Mouse (Mus musculus): ENCODE data around the gene Hapln3. TPM values are rescaled to one million over a fixed set of nuclear protein-coding genes. Genes with fewer than 3 reads are reported as not detected.

Gene Hapln3
- 2.9 and 3.7 TPM in 2 replicates for polyA plus RNA-seq (2014; fragmentation: Nextera tagmentation; extraction: Ambion mirVana)

GRCm38 (mm10) chr7:79130843-79131444, at the start of gene Hapln3:
Hapln3 (minus strand) TSS chr7:79131018.
- TF ChIP-seq CTCF (IDR thresholded peaks at IDR 0.05; ENCODE audit: low read depth): no peak
- Histone ChIP-seq H3K4me3 (ENCODE audit: low read depth, low read length) (peak within 1 kb of the TSS; percentile 29), H3K9ac (peak within 1 kb of the TSS; percentile 30; the same call in 1 of the 2 replicates), H3K27ac (ENCODE audit: low read depth) (no peak within 1 kb of the TSS), H3K4me1 (ENCODE audit: insufficient read depth) (0 out of 2 replicates have a peak, but pooled peaks cover 5% of the 10 kb centered on the region), H3K36me3 (ENCODE audit: insufficient read depth) (peaks cover 27% of the 10 kb centered on the region), H3K27me3 (ENCODE audit: insufficient read depth, low read length) (peaks cover 7% of the 10 kb centered on the region; the same call in 1 of the 2 replicates), H3K4me2 (peak within 1 kb of the TSS; percentile 62), H3K9me3 (ENCODE audit: low read depth, low read length) (no peaks in the 10 kb centered on the region)
- DNase-seq (peak; percentile 71), ATAC-seq (ENCODE audit: insufficient read depth) (peak; percentile 64; the same call in 1 of the 2 replicates)
- 3% methylated on average over 19 of the region's 19 CpGs for WGBS

- no peak for ATAC-seq (ENCODE audit: insufficient read depth)
- 63% methylated on average over 3 of the region's 3 CpGs for WGBS
These were observed 43.0 kb upstream of the Hapln3 start for GRCm38 (mm10) chr7:79173800-79174199.

GRCm38 (mm10) chr7:79171782-79172181, 41.0 kb upstream of the Hapln3 start:
- Histone ChIP-seq H3K36me3 (ENCODE audit: insufficient read depth) (no peaks in the 10 kb centered on the region), H3K27ac (ENCODE audit: low read depth) (no peak overlapping the region), H3K9me3 (ENCODE audit: low read depth, low read length) (no peaks in the 10 kb centered on the region), H3K4me1 (ENCODE audit: insufficient read depth) (no peaks in the 10 kb centered on the region), H3K4me3 (ENCODE audit: low read depth, low read length) (no peak overlapping the region), H3K27me3 (ENCODE audit: insufficient read depth, low read length) (no peaks in the 10 kb centered on the region), H3K9ac (no peak overlapping the region), H3K4me2 (no peak overlapping the region)
- TF ChIP-seq CTCF (IDR thresholded peaks at IDR 0.05; ENCODE audit: low read depth): no peak
- ATAC-seq (ENCODE audit: insufficient read depth): no peak
- DNase-seq: no peak
- 85% methylated on average over 1 of the region's 1 CpGs for WGBS

More at GRCm38 (mm10) chr7:79173800-79174199, 43.0 kb upstream of the Hapln3 start:
- no peak overlapping the region for H3K27ac ChIP-seq (ENCODE audit: low read depth)
- no peak for DNase-seq
- H3K4me3 ChIP-seq (ENCODE audit: low read depth, low read length): no peak overlapping the region
- no peaks in the 10 kb centered on the region for H3K36me3 ChIP-seq (ENCODE audit: insufficient read depth)
- no peaks in the 10 kb centered on the region for H3K9me3 ChIP-seq (ENCODE audit: low read depth, low read length)
- H3K27me3 ChIP-seq (ENCODE audit: insufficient read depth, low read length): no peaks in the 10 kb centered on the region
- no peak overlapping the region for H3K4me2 ChIP-seq
- no peak overlapping the region for H3K9ac ChIP-seq
- TF ChIP-seq CTCF (IDR thresholded peaks at IDR 0.05; ENCODE audit: low read depth): no peak
- H3K4me1 ChIP-seq (ENCODE audit: insufficient read depth): no peaks in the 10 kb centered on the region

GRCm38 (mm10) chr7:79167006-79167562, 36.3 kb upstream of the Hapln3 start:
- TF ChIP-seq CTCF (IDR thresholded peaks at IDR 0.05; ENCODE audit: low read depth): no peak
- no peak overlapping the region for H3K4me2 ChIP-seq
- H3K9me3 ChIP-seq (ENCODE audit: low read depth, low read length): no peaks in the 10 kb centered on the region
- ATAC-seq (ENCODE audit: insufficient read depth): no peak
- no peak overlapping the region for H3K27ac ChIP-seq (ENCODE audit: low read depth)
- DNase-seq: no peak
- no peak overlapping the region for H3K4me3 ChIP-seq (ENCODE audit: low read depth, low read length)
- no peak overlapping the region for H3K9ac ChIP-seq
- no peaks in the 10 kb centered on the region for H3K27me3 ChIP-seq (ENCODE audit: insufficient read depth, low read length)
- no peaks in the 10 kb centered on the region for H3K4me1 ChIP-seq (ENCODE audit: insufficient read depth)
- no peaks in the 10 kb centered on the region for H3K36me3 ChIP-seq (ENCODE audit: insufficient read depth)
- 76% methylated on average over 14 of the region's 14 CpGs for WGBS

GRCm38 (mm10) chr7:79159406-79159805, 28.6 kb upstream of the Hapln3 start:
- H3K4me1 ChIP-seq (ENCODE audit: insufficient read depth): no peaks in the 10 kb centered on the region
- no peak for ATAC-seq (ENCODE audit: insufficient read depth)
- H3K9ac ChIP-seq: no peak overlapping the region
- TF ChIP-seq CTCF (IDR thresholded peaks at IDR 0.05; ENCODE audit: low read depth): no peak
- H3K36me3 ChIP-seq (ENCODE audit: insufficient read depth): no peaks in the 10 kb centered on the region
- H3K4me2 ChIP-seq: no peak overlapping the region
- no peak for DNase-seq
- H3K27me3 ChIP-seq (ENCODE audit: insufficient read depth, low read length): no peaks in the 10 kb centered on the region
- H3K9me3 ChIP-seq (ENCODE audit: low read depth, low read length): no peaks in the 10 kb centered on the region
- 41% methylated on average over 1 of the region's 1 CpGs for WGBS
- no peak overlapping the region for H3K4me3 ChIP-seq (ENCODE audit: low read depth, low read length)
- H3K27ac ChIP-seq (ENCODE audit: low read depth): no peak overlapping the region

- H3K4me3 ChIP-seq (ENCODE audit: low read depth, low read length): no peak overlapping the region
- peaks cover 12% of the 10 kb centered on the region for H3K36me3 ChIP-seq (ENCODE audit: insufficient read depth)
- DNase-seq: no peak
- no peak for TF ChIP-seq CTCF (IDR thresholded peaks at IDR 0.05; ENCODE audit: low read depth)
- H3K4me1 ChIP-seq (ENCODE audit: insufficient read depth): peaks cover 9% of the 10 kb centered on the region; the same call in 1 of the 2 replicates
- no peaks in the 10 kb centered on the region for H3K9me3 ChIP-seq (ENCODE audit: low read depth, low read length)
- H3K27me3 ChIP-seq (ENCODE audit: insufficient read depth, low read length): no peaks in the 10 kb centered on the region
- no peak overlapping the region; the same call in 1 of the 2 replicates for H3K27ac ChIP-seq (ENCODE audit: low read depth)
- peak overlapping the region; percentile 81 for H3K4me2 ChIP-seq
- H3K9ac ChIP-seq: no peak overlapping the region
- WGBS: 54% methylated on average over 6 of the region's 6 CpGs
- ATAC-seq (ENCODE audit: insufficient read depth): no peak
These were observed 18.7 kb upstream of the Hapln3 start for GRCm38 (mm10) chr7:79149522-79149921.

GRCm38 (mm10) chr7:79148711-79149266, 18.0 kb upstream of the Hapln3 start, which contains the start of gene Mfge8:
Mfge8 (minus strand) TSS chr7:79149060.
- peak within 1 kb of the TSS; percentile 79 for H3K9ac ChIP-seq
- no peaks in the 10 kb centered on the region for H3K9me3 ChIP-seq (ENCODE audit: low read depth, low read length)
- ATAC-seq (ENCODE audit: insufficient read depth): peak; percentile 95
- under 1% methylated on average over 39 of the region's 39 CpGs for WGBS
- DNase-seq: peak; percentile 98
- no peak for TF ChIP-seq CTCF (IDR thresholded peaks at IDR 0.05; ENCODE audit: low read depth)
- H3K27me3 ChIP-seq (ENCODE audit: insufficient read depth, low read length): no peaks in the 10 kb centered on the region
- H3K4me1 ChIP-seq (ENCODE audit: insufficient read depth): peaks cover 9% of the 10 kb centered on the region; the same call in 1 of the 2 replicates
- H3K36me3 ChIP-seq (ENCODE audit: insufficient read depth): peaks cover 16% of the 10 kb centered on the region
- H3K4me2 ChIP-seq: peak within 1 kb of the TSS; percentile 81
- H3K4me3 ChIP-seq (ENCODE audit: low read depth, low read length): peak within 1 kb of the TSS; percentile 73
- H3K27ac ChIP-seq (ENCODE audit: low read depth): peak within 1 kb of the TSS; percentile 89
